Mouse (Mus musculus) hindlimb bud, embryonic 11.5 days (tissue): Measurements from ENCODE around the gene Kank2.

Source experiments
- DNase-seq: peaks from one replicate; pipeline ENCODE4 v3.0.0-alpha.2; 2012; ENCODE audit warnings: low read depth, low spot score; ENCODE audit errors: extremely low spot score

The Kank2 gene

DNA sequence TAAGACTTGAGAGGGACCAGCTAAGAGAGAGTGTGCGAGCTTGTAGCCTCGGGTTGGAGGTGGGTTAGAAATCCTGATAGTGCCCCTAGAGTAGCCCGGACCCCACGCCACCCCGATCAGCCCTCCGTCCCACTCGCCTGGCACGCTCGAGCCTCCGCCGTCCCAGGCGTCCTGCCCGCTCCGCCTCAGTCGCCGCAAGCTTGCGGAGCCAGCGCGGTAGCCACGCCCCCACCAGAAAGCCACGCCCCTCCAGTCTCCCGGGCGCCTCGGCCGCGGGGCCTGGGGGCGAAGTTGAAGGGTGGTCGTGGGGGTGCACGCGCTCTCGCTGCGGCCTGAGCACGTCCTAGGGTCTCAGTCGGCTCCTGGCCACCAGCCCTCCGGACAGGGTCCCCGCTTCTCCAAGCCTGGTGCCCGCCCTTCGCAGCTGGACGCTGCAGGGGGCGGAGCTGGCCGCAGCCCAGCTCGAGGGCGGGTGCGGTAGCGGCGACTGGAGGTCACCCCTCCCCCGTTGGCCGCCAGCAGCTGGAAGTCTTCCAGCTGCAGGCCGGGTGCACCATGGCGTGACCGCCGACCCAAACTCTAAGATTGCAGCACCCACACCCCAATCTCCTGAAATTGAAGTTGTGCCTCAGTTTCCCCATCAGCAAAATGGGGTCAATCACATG, at the start of gene Kank2:
TSS of gene Kank2 (minus strand) at position 400 of the 665 bp plus-strand sequence.
- DNase-seq, result no peak

DNA sequence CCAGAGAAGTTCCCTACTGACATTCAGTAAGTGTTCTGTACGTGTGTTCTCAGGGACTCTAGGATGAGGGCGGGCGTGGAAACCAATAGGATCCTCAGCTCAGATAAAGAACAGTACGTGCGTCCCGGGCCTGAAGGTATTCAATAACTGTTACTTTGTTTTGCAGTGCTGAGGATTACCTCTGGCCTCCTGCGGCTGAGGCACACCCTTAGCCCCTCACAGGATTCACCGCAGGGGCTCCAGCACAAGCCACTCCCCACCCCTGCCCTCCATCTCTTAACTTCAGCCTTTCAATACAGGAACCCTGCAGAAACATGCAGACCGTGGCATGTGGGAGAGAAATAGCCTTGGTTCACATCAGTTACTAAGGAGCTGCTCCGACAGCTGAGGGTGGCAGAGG, 49.4 kb upstream of the Kank2 start:
- DNase-seq, result no peak

DNA sequence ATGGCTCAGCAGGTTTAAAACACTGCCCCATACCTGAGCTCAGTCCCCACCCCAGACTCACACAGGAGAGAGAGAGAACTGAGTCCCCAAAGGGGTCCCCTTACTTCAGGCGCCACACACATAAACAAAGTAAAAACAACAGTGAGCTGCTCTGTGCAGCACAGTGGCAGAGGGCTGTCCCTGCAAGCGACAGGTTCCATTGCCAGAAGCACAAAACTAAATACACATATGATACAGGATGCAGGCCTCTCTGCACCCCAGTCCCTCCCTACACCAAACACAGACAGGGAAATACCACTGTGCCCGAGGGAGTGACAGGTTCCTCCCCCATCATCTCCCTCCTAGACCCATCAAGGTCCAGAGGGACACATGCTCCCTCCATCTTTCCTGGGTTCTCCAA, 48.9 kb upstream of the Kank2 start:
- DNase-seq, result no peak

DNA sequence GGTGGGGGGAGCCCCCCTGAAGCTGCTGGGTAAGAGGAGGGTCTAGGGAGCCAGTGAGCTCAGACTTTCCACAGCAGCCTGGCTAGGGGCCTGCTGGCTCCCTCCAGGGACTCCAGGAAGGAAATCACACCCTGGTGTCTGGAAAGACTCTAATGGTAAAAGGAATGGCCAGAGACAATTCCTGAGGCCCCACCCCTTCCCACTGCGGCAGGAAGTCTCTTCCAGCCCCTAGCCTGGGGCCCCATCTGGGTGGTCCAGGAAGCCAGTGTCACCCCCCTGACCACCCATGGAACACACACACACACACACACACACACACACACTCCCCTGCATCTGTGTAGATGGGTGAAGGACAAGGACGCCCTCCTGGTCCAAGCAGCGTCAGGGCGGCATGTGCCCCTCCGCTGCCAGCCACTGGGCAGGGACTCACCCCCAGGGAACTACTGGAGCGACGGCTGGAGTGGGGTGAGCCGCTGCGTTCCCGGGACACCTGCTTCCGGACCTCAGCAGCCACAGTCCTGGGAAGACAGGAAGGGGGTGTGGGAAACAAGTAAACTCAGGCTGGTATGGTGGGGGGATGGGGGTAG, 48.3 kb upstream of the Kank2 start:
- DNase-seq, result no peak

DNA sequence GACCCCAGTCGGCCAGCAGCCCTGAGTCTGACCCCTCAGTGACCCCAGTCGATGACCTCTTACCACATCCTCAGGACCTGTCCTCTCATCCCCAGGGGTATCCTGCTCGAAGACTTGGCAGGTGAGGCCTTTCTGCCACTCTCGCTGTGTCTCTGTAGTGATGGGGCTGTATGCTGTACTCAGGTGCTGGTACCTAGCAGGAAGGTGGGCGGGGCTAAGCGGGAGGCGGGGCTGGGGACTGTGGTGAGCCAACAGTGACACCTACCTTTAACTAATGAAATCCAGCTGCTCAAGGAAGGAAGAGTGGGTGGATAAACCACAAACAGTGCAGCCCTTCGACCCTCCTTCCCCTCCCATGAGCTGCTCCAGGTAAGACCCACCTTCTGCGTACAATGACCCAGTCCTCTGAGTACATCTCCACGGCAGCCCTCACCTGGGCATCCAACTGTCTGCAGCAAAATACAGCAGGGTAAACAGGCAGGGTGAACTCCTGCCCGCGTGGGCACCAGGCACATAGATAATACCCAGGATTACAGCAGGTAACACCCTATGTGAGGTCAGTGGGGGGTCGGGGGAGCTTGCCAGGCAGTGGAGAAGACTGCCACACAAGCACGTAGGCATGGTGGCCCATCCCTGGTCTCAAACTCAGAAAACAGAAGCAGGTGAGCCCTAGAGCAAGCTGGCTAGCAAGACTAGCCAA, 47.0 kb upstream of the Kank2 start:
- no peak for DNase-seq

DNA sequence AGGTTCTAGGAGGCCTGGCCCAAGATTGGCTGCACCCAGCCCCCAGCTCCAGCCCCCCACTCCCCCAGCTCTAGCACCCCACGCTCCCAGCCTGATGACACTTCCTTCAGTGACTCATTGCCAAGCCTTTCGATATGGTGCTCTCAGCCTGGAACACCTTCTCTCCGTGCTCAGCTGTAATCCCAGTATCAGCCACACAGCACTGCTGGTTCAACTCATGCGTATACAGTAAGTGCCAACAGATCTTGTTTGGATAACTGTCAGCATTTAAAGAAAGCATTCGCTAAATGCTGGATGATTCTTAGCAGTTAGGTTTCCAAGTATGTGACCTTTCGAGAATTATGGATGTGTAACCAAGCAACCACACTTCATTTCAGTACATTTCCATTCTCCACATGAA, 44.5 kb upstream of the Kank2 start:
- DNase-seq, result no peak

DNA sequence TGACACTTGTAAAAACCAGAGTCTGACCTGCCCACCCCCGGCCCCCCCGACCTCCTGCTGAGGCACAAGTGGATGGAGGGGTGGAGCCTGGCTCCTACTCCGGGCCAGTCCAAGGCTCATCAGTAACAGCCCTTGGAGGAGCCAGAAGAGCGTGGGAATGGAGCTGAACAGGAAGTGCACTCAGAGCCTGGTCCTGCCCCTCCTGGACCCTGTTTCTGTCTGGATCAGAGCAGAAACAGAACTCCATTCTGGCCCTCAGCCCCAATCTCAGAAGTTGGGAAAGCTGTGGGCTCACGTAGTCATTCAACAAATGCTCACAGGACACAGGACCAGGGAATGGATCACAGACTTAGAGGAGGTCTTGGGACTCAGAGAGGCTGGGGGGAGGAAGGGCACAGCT, 43.8 kb upstream of the Kank2 start:
- DNase-seq, result no peak

DNA sequence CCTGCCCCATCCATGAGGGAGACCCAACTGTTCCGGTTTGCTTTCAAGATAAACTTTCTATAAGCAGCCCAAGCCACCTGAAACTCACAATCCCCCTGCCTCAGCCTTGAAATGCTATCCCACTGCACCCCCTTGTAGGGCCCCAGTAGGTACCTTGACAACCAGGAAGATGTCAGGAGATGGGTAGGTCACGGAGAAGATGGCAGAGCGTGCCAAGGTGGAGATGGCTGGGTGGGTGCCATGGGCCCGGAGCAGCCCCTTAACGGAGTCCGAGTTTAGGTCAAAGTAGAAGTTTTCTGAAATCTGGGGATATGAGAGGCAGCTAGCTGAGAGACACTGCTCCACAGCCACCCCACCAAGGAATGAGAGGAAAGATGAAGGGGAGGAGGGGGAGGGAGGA, 42.8 kb upstream of the Kank2 start:
- no peak for DNase-seq

DNA sequence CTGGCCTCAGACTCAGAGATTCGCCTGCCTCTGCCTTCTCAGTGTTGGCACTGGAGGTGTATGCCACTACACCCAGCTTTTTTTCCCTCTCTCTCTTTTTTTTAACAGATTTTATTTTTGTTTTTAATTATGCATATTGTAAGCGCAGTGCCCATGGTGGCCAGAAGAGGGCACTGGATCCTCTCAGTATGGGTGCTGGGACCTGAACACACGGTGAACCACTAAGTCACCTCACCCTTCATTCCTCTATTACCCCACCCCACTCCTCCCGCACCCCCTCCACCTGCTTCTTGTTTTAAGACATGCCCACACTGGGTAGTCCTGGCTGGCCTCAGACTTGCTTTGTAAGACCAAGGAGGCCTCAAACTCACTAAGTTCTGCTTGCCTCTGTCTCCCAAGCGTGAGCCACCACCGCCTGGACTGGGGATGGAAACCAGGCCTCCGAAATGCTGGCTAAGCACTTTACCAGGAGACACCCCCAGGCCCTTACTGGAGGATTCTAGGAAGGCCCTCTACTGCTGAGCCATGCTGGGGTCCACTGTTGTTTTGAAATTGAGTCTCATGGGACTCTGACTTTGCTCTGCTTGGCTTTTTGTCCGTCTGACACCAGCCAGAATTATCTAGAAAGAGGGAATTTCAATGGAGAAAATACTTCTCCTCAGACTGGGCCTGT, 41.7 kb upstream of the Kank2 start:
- no peak for DNase-seq

DNA sequence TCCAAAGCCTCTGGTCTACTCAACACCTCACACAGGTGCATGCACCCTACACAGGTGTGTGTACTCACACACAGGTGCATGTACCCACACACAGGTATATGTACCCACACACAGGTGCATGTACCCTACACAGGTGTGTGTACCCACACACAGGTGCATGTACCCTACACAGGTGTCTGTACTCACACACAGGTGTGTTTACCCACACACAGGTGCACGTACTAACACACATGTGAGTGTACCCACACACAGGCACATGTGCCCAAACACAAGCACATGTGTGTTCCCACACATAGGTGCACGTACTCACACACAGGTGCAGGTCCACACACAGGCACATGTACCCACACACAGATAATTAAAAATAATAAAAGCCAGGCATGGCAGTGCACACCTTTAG, 39.1 kb upstream of the Kank2 start:
- no peak for DNase-seq

DNA sequence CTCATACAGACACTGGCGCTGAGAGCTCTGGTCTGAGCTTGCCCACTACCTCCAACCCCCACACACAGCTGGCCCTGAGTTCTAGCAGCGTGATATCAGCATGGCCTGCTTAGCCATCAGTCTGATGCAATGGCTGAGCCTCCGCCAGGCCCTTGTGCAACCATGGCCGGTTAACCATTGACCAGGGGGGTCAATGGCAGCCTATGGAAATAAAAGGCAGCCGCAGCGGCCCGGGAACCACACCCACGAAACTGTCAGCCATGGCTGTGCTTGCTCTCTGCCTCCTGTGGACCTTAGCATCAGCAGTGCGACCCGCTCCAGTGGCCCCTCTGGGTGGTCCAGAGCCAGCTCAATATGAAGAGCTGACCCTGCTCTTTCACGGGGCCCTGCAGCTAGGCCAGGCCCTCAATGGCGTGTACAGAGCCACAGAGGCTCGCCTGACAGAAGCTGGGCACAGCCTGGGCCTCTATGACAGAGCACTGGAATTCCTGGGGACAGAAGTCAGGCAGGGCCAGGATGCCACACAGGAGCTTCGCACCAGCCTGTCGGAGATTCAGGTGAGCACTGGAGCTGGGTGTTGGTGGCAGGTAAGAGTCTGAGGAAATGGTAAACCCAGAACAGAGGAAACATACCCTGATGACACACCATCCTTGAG, 36.8 kb upstream of the Kank2 start, which contains the start of gene Angptl8:
TSS of gene Angptl8 (plus strand) at position 253 of the 655 bp plus-strand sequence.
- no peak for DNase-seq

DNA sequence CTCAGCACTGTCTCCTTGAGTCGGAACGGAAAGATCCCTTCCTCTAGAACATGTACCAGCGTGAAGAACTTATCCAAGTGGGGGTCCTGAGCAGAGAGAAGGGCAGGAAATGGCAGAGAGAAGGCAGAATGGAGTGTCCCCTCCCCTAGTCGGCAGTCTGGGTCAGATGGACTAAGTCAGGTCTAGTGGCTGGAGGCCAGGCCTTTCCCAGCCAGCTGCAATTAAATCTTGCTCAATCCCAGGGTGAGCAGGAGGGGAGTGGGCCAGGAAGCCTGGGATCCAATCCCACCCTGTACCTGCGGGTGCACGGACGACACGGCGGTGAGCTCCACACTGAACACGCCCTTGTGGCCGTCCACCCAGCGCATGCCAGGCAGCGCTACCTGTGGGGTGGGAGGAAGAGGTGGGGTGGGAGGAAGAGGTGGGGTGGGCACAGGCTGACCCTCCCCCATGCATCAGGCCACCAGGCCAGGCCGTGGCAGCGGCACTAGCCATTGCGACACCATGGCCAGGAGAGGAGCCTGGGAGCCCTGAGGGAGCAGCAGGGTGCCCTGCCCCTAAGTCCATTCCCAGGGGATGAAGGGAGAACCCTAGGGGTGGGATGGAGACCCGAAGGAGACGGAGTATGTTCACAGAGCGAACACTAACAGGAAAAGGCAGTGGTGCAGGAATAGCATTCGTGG, 33.2 kb upstream of the Kank2 start:
- DNase-seq, result no peak

DNA sequence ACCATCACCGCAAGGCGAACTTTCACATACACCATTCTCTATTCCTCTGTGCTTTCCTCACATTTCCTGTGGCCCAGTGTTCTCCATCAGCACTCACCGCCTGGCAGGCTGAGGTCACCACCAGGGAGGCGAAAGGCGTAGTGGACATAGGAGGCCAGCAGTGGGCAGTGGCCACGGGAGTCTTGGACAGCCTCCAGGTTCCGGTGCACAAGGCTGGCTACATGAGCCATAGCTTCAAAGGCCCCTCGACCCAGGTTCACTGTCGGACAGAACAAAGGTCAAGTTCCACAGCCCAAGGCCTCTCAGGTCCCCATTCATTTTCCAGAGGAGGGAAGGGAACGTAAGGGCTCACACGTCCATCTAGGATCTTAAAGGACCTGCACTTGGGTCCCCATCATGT, 32.4 kb upstream of the Kank2 start:
- DNase-seq, result no peak

DNA sequence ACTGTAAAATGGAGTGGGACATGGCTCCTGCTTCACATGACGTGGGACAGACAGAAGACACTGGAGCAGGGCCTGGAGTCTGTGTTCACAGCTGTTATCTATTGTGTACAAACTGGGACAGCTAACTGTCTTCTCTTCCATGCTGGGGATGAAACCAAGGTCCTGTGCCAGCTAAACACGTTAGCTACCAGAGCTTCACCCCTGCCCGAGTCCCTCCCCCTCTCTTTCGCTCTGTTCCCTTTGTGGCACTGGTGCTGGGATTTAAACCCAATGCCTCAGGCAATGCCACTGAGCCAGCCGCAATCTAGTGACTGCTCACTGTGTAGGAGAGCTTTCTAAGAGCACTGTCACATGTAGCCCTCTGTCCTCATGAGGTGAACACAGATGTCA, 31.9 kb upstream of the Kank2 start:
- DNase-seq, result no peak

DNA sequence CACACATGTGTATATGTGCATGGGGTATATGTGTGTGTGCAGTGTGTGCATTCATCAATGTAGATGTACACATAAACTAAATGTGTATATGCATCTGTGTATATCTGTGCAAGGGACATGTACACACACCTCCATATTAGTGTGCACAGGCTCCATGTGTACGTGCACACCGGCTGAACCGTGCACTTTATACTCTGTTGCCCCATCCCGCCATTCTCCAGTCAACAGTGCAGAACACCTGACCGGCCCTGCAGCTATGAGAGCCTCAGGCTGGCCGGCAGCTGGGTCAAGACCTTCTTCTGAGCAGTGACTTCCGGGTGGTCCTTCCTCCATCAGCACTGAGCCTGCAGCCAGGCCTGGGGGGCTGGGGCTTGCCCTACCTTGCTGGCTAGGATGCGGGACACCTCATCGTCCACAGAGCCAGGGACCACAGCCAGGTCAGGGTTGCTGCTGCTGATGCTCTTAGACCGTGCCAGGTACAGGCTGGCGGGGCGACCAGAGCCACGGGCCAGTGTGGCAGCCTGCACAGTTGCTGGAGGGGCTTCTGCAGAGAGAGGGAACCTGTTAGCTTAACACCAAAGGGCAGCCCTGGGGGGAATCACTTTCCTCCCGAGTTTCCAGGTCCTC, 31.4 kb upstream of the Kank2 start:
- DNase-seq, result no peak

DNA sequence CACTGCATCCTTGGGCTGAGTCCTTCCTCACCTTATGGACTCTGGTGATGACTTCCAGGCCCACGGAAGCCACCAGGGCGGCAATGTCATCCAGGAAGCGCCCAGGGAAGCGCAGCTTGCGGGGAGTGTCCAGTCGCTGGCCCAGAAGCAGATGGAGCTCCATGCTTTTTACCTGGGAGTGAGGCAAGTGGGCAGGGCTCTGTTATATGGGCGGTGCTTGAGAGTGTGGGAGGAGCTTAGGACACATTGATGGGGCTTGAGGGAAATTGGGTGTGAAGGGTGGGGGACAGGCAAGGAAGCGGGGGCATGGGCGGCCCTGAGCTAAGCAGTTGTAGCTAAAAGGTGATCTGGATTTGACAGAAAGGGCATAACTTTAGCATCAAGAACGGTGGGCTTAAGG, 25.8 kb upstream of the Kank2 start:
- DNase-seq, result no peak

DNA sequence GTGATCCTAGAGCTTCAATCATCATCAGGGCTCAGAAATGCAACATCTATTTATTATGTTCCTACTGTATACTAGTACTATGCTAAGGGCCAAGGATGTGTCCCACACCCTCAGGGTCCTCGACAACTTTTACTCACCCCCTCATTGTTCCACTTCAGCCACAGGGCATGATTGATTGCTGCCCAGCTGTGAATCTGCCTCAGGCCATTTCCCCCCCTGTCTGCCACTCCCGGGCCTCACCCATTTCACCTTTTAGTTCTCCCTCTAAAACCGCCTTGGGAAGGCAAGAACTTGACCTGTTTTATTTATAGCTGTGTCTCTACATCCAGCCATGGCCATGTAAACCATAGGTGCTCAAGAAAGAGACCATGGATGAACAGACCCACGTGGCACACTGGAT, 25.4 kb upstream of the Kank2 start:
- no peak for DNase-seq

DNA sequence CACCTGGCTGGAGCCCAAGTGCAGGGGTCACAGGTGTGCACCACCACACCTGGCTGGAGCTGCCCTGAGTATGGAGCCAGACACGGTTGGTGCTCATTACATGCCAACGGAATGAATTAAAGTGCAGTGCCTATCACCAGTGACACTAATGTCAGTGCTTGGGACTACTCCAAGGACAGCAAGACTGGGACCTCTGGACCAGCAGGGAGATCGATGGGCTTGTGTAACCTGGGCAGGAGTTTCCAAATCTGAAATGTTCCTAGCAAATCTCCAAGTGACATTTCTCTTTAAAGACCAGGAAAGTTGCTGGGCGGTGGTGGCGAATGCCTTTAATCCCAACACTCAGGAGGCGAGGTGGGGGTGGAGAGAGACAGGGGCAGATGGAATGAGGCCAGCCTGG, 24.1 kb upstream of the Kank2 start:
- DNase-seq, result no peak

DNA sequence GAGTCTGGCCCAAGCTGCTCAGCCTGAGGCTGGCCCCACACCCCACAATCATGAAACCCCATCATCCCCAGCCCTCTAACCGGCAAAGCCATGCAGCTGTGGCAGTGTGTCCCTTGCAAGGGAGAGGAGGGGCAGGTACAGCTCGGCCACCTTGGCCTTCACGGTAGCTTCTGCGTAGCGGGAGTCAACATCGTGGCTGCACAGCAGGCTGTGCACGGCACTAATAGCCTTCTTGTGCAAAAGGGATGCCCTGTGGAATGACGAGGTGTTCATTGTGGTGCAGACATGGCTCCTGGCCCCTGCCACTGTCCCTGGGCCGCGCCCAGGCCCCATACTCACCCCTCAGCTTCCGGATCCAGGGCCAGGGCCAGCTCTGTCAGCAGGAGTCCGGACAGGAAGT, 21.6 kb upstream of the Kank2 start:
- DNase-seq, result no peak

DNA sequence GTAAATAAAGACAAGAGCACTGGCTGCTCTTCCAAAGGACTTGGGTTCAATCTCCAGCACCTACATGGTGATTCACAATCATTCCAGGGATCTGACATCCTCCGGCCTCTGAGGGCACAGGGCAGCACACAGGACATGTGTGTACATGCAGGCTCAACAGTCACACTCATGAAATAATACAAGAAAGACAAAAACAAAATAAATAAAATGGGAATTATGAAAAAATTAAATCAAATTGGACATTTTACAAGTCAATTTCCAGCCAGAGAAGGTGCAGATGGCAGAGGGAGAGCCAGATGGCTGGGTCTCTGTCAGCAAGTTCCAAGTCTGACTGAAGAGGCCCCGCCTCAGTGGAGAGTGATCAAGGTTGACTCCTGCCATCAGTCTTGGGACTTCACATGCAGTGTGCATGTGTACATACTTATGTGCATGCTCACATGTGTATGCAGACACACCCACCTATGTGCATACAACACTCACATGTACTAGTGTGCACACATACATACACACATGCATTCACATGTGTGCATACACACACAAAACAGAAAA, 20.7 kb upstream of the Kank2 start:
- no peak for DNase-seq
